Comparison of ENCODE assay signal across 7 mouse cellular contexts in genomic region chr5:25705567-25706349, GRCm38 (mm10). TPM values are rescaled to one million over a fixed set of nuclear protein-coding genes. Genes with fewer than 3 reads are reported as not detected.
DNase-seq lines count a peak whose midpoint lies in the region; ATAC-seq and TF ChIP-seq lines count a peak whose summit lies in the region.

TSS of gene Xrcc2 (minus strand) at chr5:25705825.

- ATAC-seq in embryonic facial prominence, embryonic 11.5 days (replicated peaks; ENCODE audit: insufficient number of reproducible peaks, low FRiP score, low TSS enrichment, low read depth): peak; percentile 93
- ATAC-seq in limb, embryonic 12.5 days (ENCODE audit: insufficient number of reproducible peaks, insufficient read depth, low FRiP score, low TSS enrichment, low read depth): peak; percentile 86
- ATAC-seq in midbrain, embryonic 15.5 days (replicated peaks): peak; percentile 97

- no peak for TF ChIP-seq CTCF in kidney, adult 2 months (conservative IDR thresholded peaks at IDR 0.05; ENCODE audit: insufficient read depth, insufficient read length, low read depth, low read length)
- no peak for TF ChIP-seq CTCF in spleen, adult 2 months (IDR thresholded peaks at IDR 0.05; ENCODE audit: extremely low read depth, insufficient read depth, insufficient read length, insufficient replicate concordance)

- H3K4me3 ChIP-seq in embryonic facial prominence, embryonic 11.5 days (ENCODE audit: low read depth, low read length): peak within 1 kb of the TSS; percentile 66
- H3K4me3 ChIP-seq in kidney, adult 2 months (ENCODE audit: insufficient read depth, low read depth, low read length): peak within 1 kb of the TSS; percentile 79
- peak within 1 kb of the TSS; percentile 83 for H3K4me3 ChIP-seq in limb, embryonic 12.5 days (replicated peaks)
- H3K4me3 ChIP-seq in midbrain, embryonic 15.5 days: peak within 1 kb of the TSS; percentile 80
- H3K4me3 ChIP-seq in spleen, adult 2 months (ENCODE audit: extremely low read depth, insufficient read depth, insufficient read length): peak within 1 kb of the TSS; percentile 89

- no peaks in the 10 kb centered on the region for H3K27me3 ChIP-seq in embryonic facial prominence, embryonic 11.5 days (ENCODE audit: control insufficient read depth, insufficient read depth, low read length)
- H3K27me3 ChIP-seq in kidney, adult 2 months (replicated peaks; ENCODE audit: control insufficient read depth, insufficient read depth, low read length): no peaks in the 10 kb centered on the region
- H3K27me3 ChIP-seq in limb, embryonic 12.5 days: no peaks in the 10 kb centered on the region
- H3K27me3 ChIP-seq in midbrain, embryonic 15.5 days (replicated peaks): no peaks in the 10 kb centered on the region
- no peaks in the 10 kb centered on the region for H3K27me3 ChIP-seq in spleen, adult 2 months (ENCODE audit: control insufficient read depth, insufficient read depth, low read length)

- 8% methylated on average over 49 of the region's 51 CpGs for WGBS in embryonic facial prominence, embryonic 11.5 days
- WGBS in kidney, adult 2 months: 8% methylated on average over 51 of the region's 51 CpGs
- 9% methylated on average over 51 of the region's 51 CpGs for WGBS in limb, embryonic 12.5 days
- 8% methylated on average over 51 of the region's 51 CpGs for WGBS in midbrain, embryonic 15.5 days
- 9% methylated on average over 51 of the region's 51 CpGs for WGBS in spleen, adult 2 months

- no peaks in the 10 kb centered on the region for H3K4me1 ChIP-seq in embryonic facial prominence, embryonic 11.5 days (ENCODE audit: control insufficient read depth, insufficient read depth, low read length)
- H3K4me1 ChIP-seq in kidney, adult 2 months (ENCODE audit: control insufficient read depth, insufficient read depth, low read length): no peaks in the 10 kb centered on the region
- peaks cover 8% of the 10 kb centered on the region for H3K4me1 ChIP-seq in limb, embryonic 12.5 days (replicated peaks)
- peaks cover 15% of the 10 kb centered on the region for H3K4me1 ChIP-seq in midbrain, embryonic 15.5 days
- H3K4me1 ChIP-seq in spleen, adult 2 months (ENCODE audit: control insufficient read depth, insufficient read depth, insufficient read length): peaks cover 2% of the 10 kb centered on the region; the same call in 1 of the 2 replicates

- H3K9ac ChIP-seq in embryonic facial prominence, embryonic 11.5 days (replicated peaks; ENCODE audit: low read length): peak within 1 kb of the TSS; percentile 86
- H3K9ac ChIP-seq in limb, embryonic 12.5 days (replicated peaks): peak within 1 kb of the TSS; percentile 86
- H3K9ac ChIP-seq in midbrain, embryonic 15.5 days: peak within 1 kb of the TSS; percentile 70

- no peaks in the 10 kb centered on the region for H3K36me3 ChIP-seq in embryonic facial prominence, embryonic 11.5 days (replicated peaks; ENCODE audit: control insufficient read depth, insufficient read depth, low read depth, low read length)
- H3K36me3 ChIP-seq in kidney, adult 2 months (ENCODE audit: control insufficient read depth, insufficient read depth, low read length): no peaks in the 10 kb centered on the region
- peaks cover 25% of the 10 kb centered on the region for H3K36me3 ChIP-seq in limb, embryonic 12.5 days
- no peaks in the 10 kb centered on the region for H3K36me3 ChIP-seq in midbrain, embryonic 15.5 days (replicated peaks)
- H3K36me3 ChIP-seq in spleen, adult 2 months (ENCODE audit: control insufficient read depth, insufficient read depth, low read length): no peaks in the 10 kb centered on the region

- peak within 1 kb of the TSS; percentile 49 for H3K4me2 ChIP-seq in embryonic facial prominence, embryonic 11.5 days (ENCODE audit: low read depth, low read length)
- H3K4me2 ChIP-seq in limb, embryonic 12.5 days: peak within 1 kb of the TSS; percentile 72
- peak within 1 kb of the TSS; percentile 72 for H3K4me2 ChIP-seq in midbrain, embryonic 15.5 days

- TF ChIP-seq POLR2A in kidney, adult 2 months (IDR thresholded peaks at IDR 0.05; ENCODE audit: low read depth, low read length): no peak
- no peak; the same call in 1 of the 2 replicates for TF ChIP-seq POLR2A in spleen, adult 2 months (IDR thresholded peaks at IDR 0.05; ENCODE audit: low read depth, low read length)

- H3K27ac ChIP-seq in embryonic facial prominence, embryonic 11.5 days (replicated peaks; ENCODE audit: low read depth, low read length): peak within 1 kb of the TSS; percentile 53; the same call in 1 of the 2 replicates
- H3K27ac ChIP-seq in kidney, adult 2 months (ENCODE audit: insufficient read depth, low read depth, low read length): no peak within 1 kb of the TSS
- peak within 1 kb of the TSS; percentile 92 for H3K27ac ChIP-seq in limb, embryonic 12.5 days
- H3K27ac ChIP-seq in midbrain, embryonic 15.5 days: peak within 1 kb of the TSS; percentile 65
- H3K27ac ChIP-seq in spleen, adult 2 months (ENCODE audit: insufficient read depth, low read length): 0 out of 2 replicates have a peak within 1 kb of the TSS, but pooled peaks have one; percentile 26

- peak; percentile 97 for DNase-seq in adrenal gland, postnatal 14 days
- peak; percentile 98 for DNase-seq in embryonic facial prominence, embryonic 11.5 days (ENCODE audit: low spot score)
- DNase-seq in heart, adult 18-20 months: peak; percentile 96 to 97
- DNase-seq in kidney, adult 2 months: peak; percentile 97
- DNase-seq in spleen, adult 2 months (ENCODE audit: low read depth in 1 of 2, low spot score in 2 of 2): peak; percentile 84 to 93

- no peaks in the 10 kb centered on the region for H3K9me3 ChIP-seq in embryonic facial prominence, embryonic 11.5 days (replicated peaks; ENCODE audit: control insufficient read depth, low read length)
- H3K9me3 ChIP-seq in limb, embryonic 12.5 days: no peaks in the 10 kb centered on the region
- H3K9me3 ChIP-seq in midbrain, embryonic 15.5 days: no peaks in the 10 kb centered on the region

RNA-seq across cellular contexts. Expression of gene Xrcc2, which starts in this region (rescaled TPM):
- 5.1 and 6.0 TPM in 2 replicates for total RNA-seq in adrenal gland, postnatal 14 days (2021)
- polyA plus RNA-seq in embryonic facial prominence, embryonic 11.5 days (2014; fragmentation: Nextera tagmentation; extraction: Ambion mirVana): 11.1 and 11.5 TPM in 2 replicates
- total RNA-seq in heart, adult 18-20 months (2021): 1 to 10 TPM; 5.6 to 6.2 TPM
- 2.8 and 3.5 TPM in 2 replicates for polyA plus RNA-seq in kidney, adult 2 months (2012; rRNA removed)
- 14.5 and 14.9 TPM in 2 replicates for polyA plus RNA-seq in limb, embryonic 12.5 days (2016; fragmentation: Nextera tagmentation; extraction: Ambion mirVana)
- 5.1 and 5.2 TPM in 2 replicates for polyA plus RNA-seq in midbrain, embryonic 15.5 days (2015; fragmentation: Nextera tagmentation; extraction: Ambion mirVana)
- polyA plus RNA-seq in spleen, adult 2 months (2012; rRNA removed): 1.7 and 3.1 TPM in 2 replicates
